Mouse (Mus musculus): ENCODE results near the gene Supt16.

DNA sequence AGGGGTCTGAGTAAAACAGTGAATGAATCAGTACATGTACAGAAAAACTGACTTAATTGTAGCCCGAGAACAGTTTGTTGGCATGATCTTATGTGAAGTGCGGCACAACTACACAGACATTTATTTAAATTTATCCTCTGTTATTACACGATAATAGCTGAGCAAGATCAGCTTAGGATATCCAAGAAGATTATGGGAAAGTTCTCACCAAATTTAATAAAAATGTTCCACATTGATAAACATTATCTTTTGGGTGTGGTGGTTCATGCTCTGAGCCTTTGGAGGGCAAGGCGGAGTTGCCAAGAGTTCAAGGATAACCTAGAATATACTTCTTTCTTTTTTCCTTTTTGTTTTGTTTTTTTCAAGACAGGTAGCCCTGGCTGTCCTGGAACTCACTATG is 2.2 kb upstream of the Supt16 start:
- TF ChIP-seq POLR2A (IDR thresholded peaks at IDR 0.05; ENCODE audit: low read depth, low read length) (no peak), CTCF (IDR thresholded peaks at IDR 0.05; ENCODE audit: extremely low read depth, insufficient read depth, insufficient read length, insufficient replicate concordance) (no peak)
